Mouse (Mus musculus): Measurements from ENCODE around the gene Zfp580. TPM values are rescaled to one million over a fixed set of nuclear protein-coding genes. Genes with fewer than 3 reads are reported as not detected.

The Zfp580 gene
- total RNA-seq, 1 experiment = 3.3 TPM

GRCm38 (mm10) chr7:5080815-5081214 is 29.5 kb downstream of the Zfp580 start:
- Histone ChIP-seq H3K9me3 (ENCODE audit: control insufficient read depth, insufficient read depth, low read depth, low read length) (no peaks in the 10 kb centered on the region), H3K4me3 (ENCODE audit: insufficient read depth in 1 of 2, low read depth in 1 of 2, low read length in 2 of 2, poor library complexity in 1 of 2, severe bottlenecking in 1 of 2) (peak overlapping the region; percentile 81 to 97), H3K27ac (ENCODE audit: insufficient read depth, low read depth, low read length, poor library complexity, severe bottlenecking) (no peak overlapping the region; the same call in 1 of the 2 replicates), H3K4me1 (ENCODE audit: control insufficient read depth in 2 of 2, insufficient read depth in 2 of 2, low read length in 2 of 2, poor library complexity in 1 of 2) (peaks cover 2 to 3% of the 10 kb centered on the region in 2 experiments; a peak in 1 of 4 replicates), H3K36me3 (ENCODE audit: control insufficient read depth, insufficient read depth, low read length, poor library complexity, severe bottlenecking) (peaks cover 42% of the 10 kb centered on the region), H3K9ac (ENCODE audit: insufficient read depth, low read depth, low read length, poor library complexity, severe bottlenecking) (peak overlapping the region; percentile 91)
- in situ Hi-C loops (cut with MboI; ENCODE audit: low sequenced_read_pairs in 2 of 2, unreplicated experiment in 2 of 2) = no loop called here
- DNase-seq (ENCODE audit: low read depth, low spot score) = no peak
- TF ChIP-seq ZC3H11A (IDR thresholded peaks at IDR 0.05; ENCODE audit: borderline replicate concordance, low read depth, low read length) = no peak
- no peak for TF ChIP-seq MAFK (IDR thresholded peaks at IDR 0.05; ENCODE audit: insufficient read depth, low read depth, low read length)
- no peak for TF ChIP-seq CHD2 (IDR thresholded peaks at IDR 0.05; ENCODE audit: low read depth, low read length)
- TF ChIP-seq ZNF384 (IDR thresholded peaks at IDR 0.05; ENCODE audit: low read depth, low read length) = no peak
- TF ChIP-seq HCFC1 (IDR thresholded peaks at IDR 0.05; ENCODE audit: borderline replicate concordance, insufficient read depth, low read length) = no peak

- Histone ChIP-seq H3K36me3 (ENCODE audit: control insufficient read depth, insufficient read depth, low read length, poor library complexity, severe bottlenecking) (peaks cover 42% of the 10 kb centered on the region), H3K27ac (ENCODE audit: insufficient read depth, low read depth, low read length, poor library complexity, severe bottlenecking) (no peak overlapping the region; the same call in 1 of the 2 replicates), H3K4me3 (ENCODE audit: insufficient read depth in 1 of 2, low read depth in 1 of 2, low read length in 2 of 2, poor library complexity in 1 of 2, severe bottlenecking in 1 of 2) (peak overlapping the region in 1 of 2 experiments; percentile 81; a peak in 3 of 4 replicates), H3K9me3 (ENCODE audit: control insufficient read depth, insufficient read depth, low read depth, low read length) (no peaks in the 10 kb centered on the region), H3K9ac (ENCODE audit: insufficient read depth, low read depth, low read length, poor library complexity, severe bottlenecking) (no peak overlapping the region; the same call in 1 of the 2 replicates), H3K4me1 (ENCODE audit: control insufficient read depth in 2 of 2, insufficient read depth in 2 of 2, low read length in 2 of 2, poor library complexity in 1 of 2) (peaks cover 2% of the 10 kb centered on the region in 2 experiments; a peak in 1 of 4 replicates)
- TF ChIP-seq CHD2 (IDR thresholded peaks at IDR 0.05; ENCODE audit: low read depth, low read length) = no peak
- TF ChIP-seq ZNF384 (IDR thresholded peaks at IDR 0.05; ENCODE audit: low read depth, low read length) = no peak
- TF ChIP-seq ZC3H11A (IDR thresholded peaks at IDR 0.05; ENCODE audit: borderline replicate concordance, low read depth, low read length) = no peak
- TF ChIP-seq MAFK (IDR thresholded peaks at IDR 0.05; ENCODE audit: insufficient read depth, low read depth, low read length) = no peak
- TF ChIP-seq HCFC1 (IDR thresholded peaks at IDR 0.05; ENCODE audit: borderline replicate concordance, insufficient read depth, low read length) = no peak
- no peak for DNase-seq (ENCODE audit: low read depth, low spot score)
- in situ Hi-C loops (cut with MboI; ENCODE audit: low sequenced_read_pairs in 2 of 2, unreplicated experiment in 2 of 2) = no loop called here
Observed at GRCm38 (mm10) chr7:5081241-5081640, 29.9 kb downstream of the Zfp580 start.

- DNase-seq (ENCODE audit: low read depth, low spot score) = no peak
- Histone ChIP-seq H3K4me1 (ENCODE audit: control insufficient read depth in 2 of 2, insufficient read depth in 2 of 2, low read length in 2 of 2, poor library complexity in 1 of 2) (peaks cover 2% of the 10 kb centered on the region in 2 experiments; a peak in 1 of 4 replicates), H3K36me3 (ENCODE audit: control insufficient read depth, insufficient read depth, low read length, poor library complexity, severe bottlenecking) (peaks cover 42% of the 10 kb centered on the region), H3K9ac (ENCODE audit: insufficient read depth, low read depth, low read length, poor library complexity, severe bottlenecking) (no peak overlapping the region), H3K4me3 (ENCODE audit: insufficient read depth in 1 of 2, low read depth in 1 of 2, low read length in 2 of 2, poor library complexity in 1 of 2, severe bottlenecking in 1 of 2) (no peak overlapping the region), H3K27ac (ENCODE audit: insufficient read depth, low read depth, low read length, poor library complexity, severe bottlenecking) (no peak overlapping the region), H3K9me3 (ENCODE audit: control insufficient read depth, insufficient read depth, low read depth, low read length) (no peaks in the 10 kb centered on the region)
- in situ Hi-C loops (cut with MboI; ENCODE audit: low sequenced_read_pairs in 2 of 2, unreplicated experiment in 2 of 2) = no loop called here
- TF ChIP-seq CHD2 (IDR thresholded peaks at IDR 0.05; ENCODE audit: low read depth, low read length) (no peak), MAFK (IDR thresholded peaks at IDR 0.05; ENCODE audit: insufficient read depth, low read depth, low read length) (no peak), ZC3H11A (IDR thresholded peaks at IDR 0.05; ENCODE audit: borderline replicate concordance, low read depth, low read length) (no peak)
Observed at GRCm38 (mm10) chr7:5081939-5082338, 30.6 kb downstream of the Zfp580 start.

- TF ChIP-seq ZNF384 (IDR thresholded peaks at IDR 0.05; ENCODE audit: low read depth, low read length) (no peak), ZC3H11A (IDR thresholded peaks at IDR 0.05; ENCODE audit: borderline replicate concordance, low read depth, low read length) (no peak), HCFC1 (IDR thresholded peaks at IDR 0.05; ENCODE audit: borderline replicate concordance, insufficient read depth, low read length) (no peak), CHD2 (IDR thresholded peaks at IDR 0.05; ENCODE audit: low read depth, low read length) (no peak), MAFK (IDR thresholded peaks at IDR 0.05; ENCODE audit: insufficient read depth, low read depth, low read length) (no peak)
- no peak for DNase-seq (ENCODE audit: low read depth, low spot score)
- in situ Hi-C loops (cut with MboI; ENCODE audit: low sequenced_read_pairs in 2 of 2, unreplicated experiment in 2 of 2) = no loop called here
- H3K9me3 ChIP-seq (ENCODE audit: control insufficient read depth, insufficient read depth, low read depth, low read length) = no peaks in the 10 kb centered on the region
- peaks cover 40% of the 10 kb centered on the region for H3K36me3 ChIP-seq (ENCODE audit: control insufficient read depth, insufficient read depth, low read length, poor library complexity, severe bottlenecking)
- H3K4me1 ChIP-seq (ENCODE audit: control insufficient read depth in 2 of 2, insufficient read depth in 2 of 2, low read length in 2 of 2, poor library complexity in 1 of 2) = peaks cover 2% of the 10 kb centered on the region in 2 experiments; a peak in 1 of 4 replicates
- H3K9ac ChIP-seq (ENCODE audit: insufficient read depth, low read depth, low read length, poor library complexity, severe bottlenecking) = no peak overlapping the region
- no peak overlapping the region for H3K27ac ChIP-seq (ENCODE audit: insufficient read depth, low read depth, low read length, poor library complexity, severe bottlenecking)
- no peak overlapping the region for H3K4me3 ChIP-seq (ENCODE audit: insufficient read depth in 1 of 2, low read depth in 1 of 2, low read length in 2 of 2, poor library complexity in 1 of 2, severe bottlenecking in 1 of 2)
Observed at GRCm38 (mm10) chr7:5083325-5084105, 32.2 kb downstream of the Zfp580 start.
